Mouse (Mus musculus) neural tube, embryonic 11.5 days (tissue): Measurements from ENCODE around the gene Kifc1. TPM values are rescaled to one million over a fixed set of nuclear protein-coding genes. Genes with fewer than 3 reads are reported as not detected.

ENCODE experiments used
- ATAC-seq: fragments of 200-750 bp; cut with Nextera tagmentation; 2 replicates; pipeline ENCODE4 v1.8.0; 2017; ENCODE audit warnings: moderate number of reproducible peaks, mild to moderate bottlenecking, moderate TSS enrichment, moderate library complexity; ENCODE audit not compliant: insufficient read depth, low FRiP score, low TSS enrichment
- DNase-seq: peaks from one replicate; pipeline ENCODE4 v3.0.0-alpha.2; 2015; ENCODE audit warnings: low spot score
- H3K27ac ChIP-seq: fragments of 300-500 bp; sonication (generic); 2 replicates; pipeline ENCODE4 v1.5.1; 2014; ENCODE audit warnings: low read depth, mild to moderate bottlenecking, low read length
- H3K27me3 ChIP-seq: fragments of 300-500 bp; sonication (generic); 2 replicates; pipeline ENCODE4 v1.6.1; 2014; ENCODE audit warnings: mild to moderate bottlenecking, low read length, mixed read lengths; ENCODE audit not compliant: control insufficient read depth, insufficient read depth
- H3K36me3 ChIP-seq: fragments of 300-500 bp; sonication (generic); 2 replicates; pipeline ENCODE4 v1.6.1; 2014; ENCODE audit warnings: mild to moderate bottlenecking, low read length, moderate library complexity, mixed read lengths; ENCODE audit not compliant: control insufficient read depth, insufficient read depth
- H3K4me1 ChIP-seq: fragments of 300-500 bp; sonication (generic); 2 replicates; pipeline ENCODE4 v1.6.1; 2014; ENCODE audit warnings: low read length, mixed read lengths; ENCODE audit not compliant: control insufficient read depth, insufficient read depth
- H3K4me2 ChIP-seq: fragments of 300-500 bp; sonication (generic); 2 replicates; pipeline ENCODE4 v1.6.1; 2014; ENCODE audit warnings: low read depth, mild to moderate bottlenecking, moderate library complexity
- H3K4me3 ChIP-seq: fragments of 300-500 bp; sonication (generic); 2 replicates; pipeline ENCODE4 v1.5.1; 2014; ENCODE audit warnings: low read depth, low read length
- H3K9ac ChIP-seq: fragments of 300-500 bp; sonication (generic); 2 replicates; pipeline ENCODE4 v1.6.1; 2014; ENCODE audit warnings: mild to moderate bottlenecking, low read length
- H3K9me3 ChIP-seq: fragments of 300-500 bp; sonication (generic); 2 replicates; pipeline ENCODE4 v1.6.1; 2016; ENCODE audit warnings: low read length; ENCODE audit not compliant: control insufficient read depth
- WGBS: fragments of 180-500 bp; shearing (Covaris S2); extraction: QIAGEN DNeasy Blood & Tissue Kit; methylation state at CpG from one replicate; pipeline ENCODE4 v1.1.7; 2014; 5-methylcytosine and 5-hydroxymethylcytosine counted together
- polyA plus RNA-seq: library from polyadenylated mRNA; unstranded; fragments of >200 nt; fragmentation: Nextera tagmentation; extraction: Ambion mirVana; gene quantifications from 2 replicates; pipeline ENCODE4 v1.2.1, GENCODE M21; 2014

Gene Kifc1
- 8.4 and 11.0 TPM in 2 replicates for polyA plus RNA-seq

DNA sequence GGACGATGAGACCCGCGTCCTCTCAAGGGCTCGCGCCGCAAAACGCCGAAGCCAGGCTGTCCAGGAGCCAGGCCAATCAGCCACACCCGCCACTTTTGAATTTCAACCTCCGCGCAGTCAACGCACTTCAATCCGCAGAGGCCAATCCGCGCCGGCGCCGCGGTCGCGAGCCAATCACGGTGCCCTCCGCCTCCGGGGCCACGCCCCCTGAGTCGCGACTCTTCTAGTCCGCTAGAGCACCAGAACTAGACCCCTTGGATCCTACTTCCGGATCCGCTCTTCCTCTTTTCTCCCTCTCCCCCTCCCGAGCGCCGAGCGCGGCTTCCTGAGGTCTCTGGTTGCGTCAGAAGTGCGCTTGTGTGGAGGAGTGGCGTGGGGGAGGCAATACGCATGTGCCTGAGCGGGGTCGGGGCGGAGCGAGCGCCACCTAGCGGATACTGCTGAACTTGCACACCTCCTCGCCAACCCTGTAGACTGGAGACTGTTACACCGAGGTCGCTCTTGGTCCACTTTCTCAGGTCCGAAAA is at the start of gene Kifc1:
Kifc1 (minus strand) TSS at position 129 of the 527 bp plus-strand sequence.
- peak within 1 kb of the TSS; percentile 64 for H3K4me3 ChIP-seq

GRCm38 (mm10) chr17:33938783-33939182 is 48.3 kb upstream of the Kifc1 start:
- DNase-seq (no peak), ATAC-seq (no peak)
- H3K36me3 ChIP-seq, result peaks cover 13% of the 10 kb centered on the region
- H3K9me3 ChIP-seq, result no peaks in the 10 kb centered on the region
- 0 out of 2 replicates have a peak overlapping the region, but pooled peaks have one; percentile 10 for H3K4me3 ChIP-seq
- H3K4me1 ChIP-seq, result peaks cover 12% of the 10 kb centered on the region
- H3K4me2 ChIP-seq, result peak overlapping the region; percentile 91; the same call in 1 of the 2 replicates
- WGBS, result 79% methylated on average over 11 of the region's 11 CpGs
- no peak overlapping the region for H3K9ac ChIP-seq
- H3K27ac ChIP-seq, result no peak overlapping the region
- no peaks in the 10 kb centered on the region for H3K27me3 ChIP-seq

More for the DNA sequence above, at the start of gene Kifc1:
- peak; percentile 100 for DNase-seq
- Histone ChIP-seq H3K36me3 (peaks cover 6% of the 10 kb centered on the region; the same call in 1 of the 2 replicates), H3K4me1 (peaks cover 9% of the 10 kb centered on the region), H3K27me3 (no peaks in the 10 kb centered on the region), H3K27ac (0 out of 2 replicates have a peak within 1 kb of the TSS, but pooled peaks have one; percentile 20), H3K9ac (peak within 1 kb of the TSS; percentile 61), H3K9me3 (no peaks in the 10 kb centered on the region), H3K4me2 (peak within 1 kb of the TSS; percentile 55)
- WGBS, result under 1% methylated on average over 48 of the region's 49 CpGs
- peak; percentile 97 for ATAC-seq

GRCm38 (mm10) chr17:33936993-33937392 is 46.5 kb upstream of the Kifc1 start:
- WGBS, result 86% methylated on average over 15 of the region's 15 CpGs
- no peak overlapping the region for H3K27ac ChIP-seq
- no peak overlapping the region for H3K4me2 ChIP-seq
- no peak overlapping the region for H3K4me3 ChIP-seq
- H3K36me3 ChIP-seq, result peaks cover 12% of the 10 kb centered on the region
- no peak for DNase-seq
- no peak overlapping the region for H3K9ac ChIP-seq
- H3K4me1 ChIP-seq, result peaks cover 12% of the 10 kb centered on the region
- no peaks in the 10 kb centered on the region for H3K27me3 ChIP-seq
- ATAC-seq, result no peak
- no peaks in the 10 kb centered on the region for H3K9me3 ChIP-seq

GRCm38 (mm10) chr17:33935422-33936055 is 45.1 kb upstream of the Kifc1 start:
- Histone ChIP-seq H3K9ac (no peak overlapping the region), H3K4me3 (no peak overlapping the region), H3K4me1 (peaks cover 15% of the 10 kb centered on the region), H3K27me3 (no peaks in the 10 kb centered on the region), H3K9me3 (no peaks in the 10 kb centered on the region), H3K36me3 (peaks cover 12% of the 10 kb centered on the region), H3K4me2 (no peak overlapping the region), H3K27ac (no peak overlapping the region)
- WGBS, result 87% methylated on average over 21 of the region's 21 CpGs
- no peak for DNase-seq
- ATAC-seq, result no peak

DNA sequence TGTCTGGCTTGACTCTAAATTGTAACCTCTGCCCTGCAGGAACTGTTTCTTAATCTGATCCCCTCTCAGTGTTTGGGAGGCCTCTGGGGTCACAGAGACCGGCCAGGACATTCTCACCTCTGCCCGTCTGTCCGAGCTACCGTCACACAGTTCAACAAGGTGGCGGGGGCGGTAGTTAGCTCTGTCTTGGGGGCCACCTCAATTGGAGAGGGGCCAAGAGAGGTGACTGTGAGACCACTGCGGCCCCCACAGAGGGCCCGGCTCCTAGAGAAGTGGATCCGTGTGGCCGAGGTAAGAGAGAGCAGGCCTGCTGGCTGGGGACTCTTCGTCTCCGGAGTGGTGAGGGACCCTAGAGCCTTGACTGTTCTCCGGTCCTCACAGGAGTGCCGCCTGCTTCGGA is 42.5 kb upstream of the Kifc1 start:
- WGBS, result 93% methylated on average over 15 of the region's 15 CpGs
- H3K27me3 ChIP-seq, result no peaks in the 10 kb centered on the region
- no peak overlapping the region for H3K27ac ChIP-seq
- H3K4me2 ChIP-seq, result no peak overlapping the region
- peaks cover 9% of the 10 kb centered on the region; the same call in 1 of the 2 replicates for H3K4me1 ChIP-seq
- ATAC-seq (no peak), DNase-seq (no peak)
- H3K36me3 ChIP-seq, result peaks cover 12% of the 10 kb centered on the region
- H3K9ac ChIP-seq, result no peak overlapping the region
- no peaks in the 10 kb centered on the region for H3K9me3 ChIP-seq
- H3K4me3 ChIP-seq, result 0 out of 2 replicates have a peak overlapping the region, but pooled peaks have one; percentile 2

DNA sequence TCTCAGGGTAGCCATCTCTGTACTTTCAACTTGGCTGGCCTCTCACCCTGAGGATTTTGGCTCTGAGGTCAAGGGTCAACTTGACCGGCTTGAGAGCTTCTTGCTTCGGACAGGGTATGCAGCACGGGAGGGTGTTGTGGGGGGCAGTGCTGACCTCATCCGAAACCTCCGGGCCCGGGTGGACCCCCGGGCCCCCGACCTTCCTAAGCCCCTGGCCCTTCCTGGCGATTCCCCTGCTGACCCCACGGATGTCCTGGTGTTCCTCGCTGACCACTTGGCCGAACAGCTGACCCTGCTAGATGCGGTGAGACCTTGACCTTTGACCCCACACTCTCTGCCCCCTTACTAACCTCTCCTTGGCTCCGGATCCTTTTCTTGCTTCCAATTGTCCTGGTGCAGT is 42.0 kb upstream of the Kifc1 start:
- Histone ChIP-seq H3K4me2 (no peak overlapping the region), H3K9me3 (no peaks in the 10 kb centered on the region), H3K27me3 (no peaks in the 10 kb centered on the region), H3K9ac (no peak overlapping the region), H3K36me3 (peaks cover 12% of the 10 kb centered on the region), H3K4me1 (peaks cover 9% of the 10 kb centered on the region; the same call in 1 of the 2 replicates), H3K4me3 (0 out of 2 replicates have a peak overlapping the region, but pooled peaks have one; percentile 2), H3K27ac (no peak overlapping the region)
- ATAC-seq (no peak), DNase-seq (no peak)
- WGBS, result 91% methylated on average over 12 of the region's 14 CpGs

GRCm38 (mm10) chr17:33931947-33932346 is 41.5 kb upstream of the Kifc1 start:
- Histone ChIP-seq H3K27me3 (no peaks in the 10 kb centered on the region), H3K9ac (no peak overlapping the region), H3K4me1 (peaks cover 9% of the 10 kb centered on the region; the same call in 1 of the 2 replicates), H3K4me3 (no peak overlapping the region), H3K27ac (no peak overlapping the region), H3K36me3 (peaks cover 10% of the 10 kb centered on the region), H3K9me3 (no peaks in the 10 kb centered on the region), H3K4me2 (no peak overlapping the region)
- 88% methylated on average over 11 of the region's 11 CpGs for WGBS
- DNase-seq (no peak), ATAC-seq (no peak)

DNA sequence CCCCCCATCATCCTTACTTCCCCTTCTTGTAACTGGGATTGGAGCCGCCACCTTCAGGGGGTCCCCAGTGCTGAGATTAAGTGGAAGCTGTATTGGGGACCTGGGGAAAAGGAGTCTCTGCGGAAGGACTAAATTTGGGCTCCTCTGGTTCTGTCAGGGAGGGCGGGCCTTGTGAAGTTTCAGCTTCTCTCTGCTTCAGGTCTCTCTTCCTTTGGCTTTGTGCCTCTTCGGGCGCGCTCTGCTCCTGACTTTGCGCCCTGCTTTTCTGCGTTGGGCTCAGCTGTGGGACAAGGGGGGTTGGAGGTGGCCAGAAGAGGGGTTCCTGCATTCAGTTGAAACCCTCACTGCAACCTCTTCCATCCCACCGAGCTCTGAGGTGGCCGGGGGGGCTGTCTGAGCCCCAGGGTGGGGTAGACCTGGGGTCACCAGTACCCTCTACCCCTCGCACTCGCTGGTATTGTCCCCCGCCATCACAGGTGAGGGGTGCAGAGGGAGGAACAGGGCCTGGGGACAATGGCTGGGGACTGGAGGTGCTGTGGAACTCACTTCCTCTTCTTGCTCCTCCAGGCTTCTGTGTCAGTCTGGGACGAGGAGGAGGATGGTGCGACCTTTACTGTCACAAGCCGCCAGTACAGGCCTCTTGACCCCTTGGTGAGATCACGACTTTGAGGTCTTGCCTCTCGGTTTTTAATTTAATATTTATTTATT is 40.9 kb upstream of the Kifc1 start:
- no peak for ATAC-seq
- no peak for DNase-seq
- no peaks in the 10 kb centered on the region for H3K9me3 ChIP-seq
- H3K9ac ChIP-seq, result peak overlapping the region; percentile 88
- no peak overlapping the region for H3K27ac ChIP-seq
- peak overlapping the region; percentile 91 for H3K4me3 ChIP-seq
- peaks cover 9% of the 10 kb centered on the region; the same call in 1 of the 2 replicates for H3K4me1 ChIP-seq
- peaks cover 10% of the 10 kb centered on the region for H3K36me3 ChIP-seq
- WGBS, result 31% methylated on average over 18 of the region's 18 CpGs
- H3K4me2 ChIP-seq, result peak overlapping the region; percentile 99
- H3K27me3 ChIP-seq, result no peaks in the 10 kb centered on the region
